In the genomic region with DNA sequence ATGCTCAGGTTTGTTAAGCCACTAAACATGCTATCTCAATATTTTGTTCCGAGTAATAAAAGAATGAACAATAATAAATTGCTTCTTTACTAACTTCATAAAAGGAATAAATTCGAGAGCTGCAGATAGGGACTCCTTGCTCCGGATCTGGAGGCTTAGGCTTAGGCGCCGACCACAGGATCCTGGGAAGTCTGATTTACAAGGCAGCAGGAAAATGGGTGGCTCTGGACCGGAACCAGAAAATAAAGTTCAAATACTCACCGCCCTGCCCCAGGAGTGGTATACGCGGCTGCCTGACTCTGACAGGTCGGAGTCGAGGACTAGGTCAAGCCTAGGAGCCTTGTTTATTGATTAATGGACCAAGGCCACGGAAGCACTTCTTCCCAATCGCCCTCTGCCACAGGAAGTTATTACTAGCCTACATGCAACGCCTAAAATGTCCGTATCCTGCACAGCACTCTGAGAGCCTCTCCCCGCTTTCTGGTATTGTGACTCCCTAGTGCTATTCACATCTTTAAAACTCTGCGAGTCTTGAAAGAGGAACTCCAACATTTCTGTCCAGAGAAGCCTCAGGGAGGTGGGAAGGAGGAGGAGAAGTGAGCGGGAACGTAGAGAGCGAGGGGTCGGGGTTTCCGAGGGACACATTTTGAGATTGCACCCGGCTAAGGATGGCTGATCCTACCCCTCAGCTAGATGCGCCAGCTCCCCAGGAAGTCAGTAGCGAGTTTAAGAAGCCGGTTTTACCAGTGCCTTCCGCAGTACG, we compare ENCODE assay signal across 8 mouse cellular contexts. TPM values are rescaled to one million over a fixed set of nuclear protein-coding genes. Genes with fewer than 3 reads are reported as not detected.
DNase-seq lines count a peak whose midpoint lies in the region; ATAC-seq and TF ChIP-seq lines count a peak whose summit lies in the region.

A gene (plus strand): TSS at position 642 of the 763 bp plus-strand sequence.

- H3K4me3 ChIP-seq in ES-E14 (ENCODE audit: insufficient read depth in 1 of 2, low read depth in 1 of 2, low read length in 2 of 2, poor library complexity in 1 of 2, severe bottlenecking in 1 of 2), result peak within 1 kb of the TSS; percentile 97 to 99
- peak within 1 kb of the TSS; percentile 96 for H3K4me3 ChIP-seq in forebrain, embryonic 15.5 days
- peak within 1 kb of the TSS; percentile 93 for H3K4me3 ChIP-seq in lung, adult 2 months (replicated peaks; ENCODE audit: extremely low read depth, low read depth, low read length)

- TF ChIP-seq CTCF in lung, adult 2 months (IDR thresholded peaks at IDR 0.05; ENCODE audit: insufficient read depth, low read length), result no peak

- intact Hi-C loops in heart, postnatal 25 days (cut with DNase I), result no loop called here

- H3K9me3 ChIP-seq in ES-E14 (ENCODE audit: control insufficient read depth, insufficient read depth, low read depth, low read length), result no peaks in the 10 kb centered on the region
- H3K9me3 ChIP-seq in forebrain, embryonic 15.5 days, result no peaks in the 10 kb centered on the region

- H3K27ac ChIP-seq in ES-E14 (ENCODE audit: insufficient read depth, low read depth, low read length, poor library complexity, severe bottlenecking), result peak within 1 kb of the TSS; percentile 1; the same call in 1 of the 2 replicates
- H3K27ac ChIP-seq in forebrain, embryonic 15.5 days (replicated peaks), result peak within 1 kb of the TSS; percentile 87

- TF ChIP-seq POLR2A in lung, adult 2 months (IDR thresholded peaks at IDR 0.05; ENCODE audit: borderline replicate concordance, extremely low read depth, low read depth, low read length), result peak; percentile 80; the same call in 1 of the 2 replicates

- ATAC-seq in forebrain, embryonic 15.5 days (replicated peaks), result peak; percentile 88
- ATAC-seq in neutrophil, adult 5-6 weeks (ENCODE audit: extremely low read depth, insufficient number of reproducible peaks, low FRiP score, poor library complexity, severe bottlenecking), result peak; percentile 74

- H3K4me2 ChIP-seq in forebrain, embryonic 15.5 days (replicated peaks), result peak within 1 kb of the TSS; percentile 99

- WGBS in forebrain, embryonic 15.5 days, result under 1% methylated on average over 28 of the region's 28 CpGs
- under 1% methylated on average over 28 of the region's 28 CpGs for WGBS in lung, adult 2 months

- peak within 1 kb of the TSS; percentile 97 for H3K9ac ChIP-seq in ES-E14 (ENCODE audit: insufficient read depth, low read depth, low read length, poor library complexity, severe bottlenecking)
- peak within 1 kb of the TSS; percentile 90 for H3K9ac ChIP-seq in forebrain, embryonic 15.5 days (replicated peaks)

- H3K27me3 ChIP-seq in forebrain, embryonic 15.5 days, result no peaks in the 10 kb centered on the region

- peaks cover 0 to 8% of the 10 kb centered on the region in 2 experiments; a peak in 2 of 4 replicates for H3K4me1 ChIP-seq in ES-E14 (ENCODE audit: control insufficient read depth in 2 of 2, insufficient read depth in 2 of 2, low read length in 2 of 2, poor library complexity in 1 of 2)
- peaks cover 30% of the 10 kb centered on the region for H3K4me1 ChIP-seq in forebrain, embryonic 15.5 days
- H3K4me1 ChIP-seq in lung, adult 2 months (ENCODE audit: control insufficient read depth, insufficient read depth, low read length), result peaks cover 3% of the 10 kb centered on the region

- DNase-seq in ES-E14 (ENCODE audit: low read depth, low spot score), result peak; percentile 78
- DNase-seq in cerebellum, adult 11-12 months, result peak; percentile 70
- peak; percentile 54 for DNase-seq in heart, postnatal 25 days (ENCODE audit: low spot score)
- DNase-seq in layer of hippocampus, adult 18-20 months (ENCODE audit: low spot score in 2 of 2), result peak; percentile 66 to 83
- peak; percentile 83 for DNase-seq in lung, adult 2 months
- peak; percentile 28 to 67 for DNase-seq in thymus, adult 18-20 months

- in situ Hi-C loops in ES-E14 (cut with MboI; ENCODE audit: low sequenced_read_pairs in 2 of 2, unreplicated experiment in 2 of 2), result no loop called here

- peaks cover 12% of the 10 kb centered on the region for H3K36me3 ChIP-seq in ES-E14 (ENCODE audit: control insufficient read depth, insufficient read depth, low read length, poor library complexity, severe bottlenecking)
- H3K36me3 ChIP-seq in forebrain, embryonic 15.5 days, result peaks cover 34% of the 10 kb centered on the region

TF ChIP-seq in ES-E14, 5 proteins besides CTCF, POLR2A, EP300 and RAD21:
- TF ChIP-seq MAFK (IDR thresholded peaks at IDR 0.05; ENCODE audit: insufficient read depth, low read depth, low read length) (no peak), ZNF384 (IDR thresholded peaks at IDR 0.05; ENCODE audit: low read depth, low read length) (no peak), ZC3H11A (IDR thresholded peaks at IDR 0.05; ENCODE audit: borderline replicate concordance, low read depth, low read length) (no peak), HCFC1 (IDR thresholded peaks at IDR 0.05; ENCODE audit: borderline replicate concordance, insufficient read depth, low read length) (peak; percentile 79), CHD2 (IDR thresholded peaks at IDR 0.05; ENCODE audit: low read depth, low read length) (peak; percentile 92)

RNA-seq across cellular contexts. Expression of the gene that starts here (rescaled TPM):
- total RNA-seq in ES-E14 (2012; rRNA removed), result 26.5 and 30.2 TPM in 2 replicates
- 33.0 and 36.5 TPM in 2 replicates for polyA plus RNA-seq in forebrain, embryonic 15.5 days (2015; fragmentation: Nextera tagmentation; extraction: Ambion mirVana)
- 10 to 100 TPM; 19.1 to 19.5 TPM for total RNA-seq in heart, postnatal 25 days (2021)
- total RNA-seq in layer of hippocampus, adult 18-20 months (2021), result 10 to 100 TPM; 51.3 to 54.7 TPM
- 13.4 and 15.8 TPM in 2 replicates for polyA plus RNA-seq in lung, adult 2 months (2012; rRNA removed)
- total RNA-seq in neutrophil, adult 5-6 weeks (2017), result 97.4 and 104 TPM in 2 replicates

Comparison
In these comparisons a context has a peak if more than half of its experiments do, and no peak if none do; other contexts are left out.
1. Peak in every context shown above with its lines: DNase-seq, ATAC-seq, H3K4me3 ChIP-seq and H3K27ac ChIP-seq.